Mouse (Mus musculus) hindbrain, embryonic 14.5 days (tissue): ENCODE data around the gene Slmap. TPM values are rescaled to one million over a fixed set of nuclear protein-coding genes. Genes with fewer than 3 reads are reported as not detected.

Experiments
- ATAC-seq: fragments of 200-750 bp; cut with Nextera tagmentation; 2 replicates; pipeline ENCODE4 v1.8.0; 2017; ENCODE audit warnings: moderate number of reproducible peaks, mild to moderate bottlenecking, moderate TSS enrichment, moderate library complexity; ENCODE audit not compliant: low FRiP score
- DNase-seq: peaks from one replicate; pipeline ENCODE4 v3.0.0-alpha.2; 2015; ENCODE audit warnings: low spot score
- H3K27ac ChIP-seq: fragments of 300-500 bp; sonication (generic); 2 replicates; pipeline ENCODE4 v1.5.1; 2014; ENCODE audit warnings: mild to moderate bottlenecking, moderate library complexity
- H3K27me3 ChIP-seq: fragments of 300-500 bp; sonication (generic); 2 replicates; pipeline ENCODE4 v1.6.1; 2014; ENCODE audit warnings: mild to moderate bottlenecking, low read length, mixed read lengths; ENCODE audit not compliant: control insufficient read depth, insufficient read depth
- H3K36me3 ChIP-seq: fragments of 300-500 bp; sonication (generic); replicated peaks from 2 replicates; pipeline ENCODE4 v1.6.1; 2014; ENCODE audit not compliant: control insufficient read depth, insufficient read depth
- H3K4me1 ChIP-seq: fragments of 300-500 bp; sonication (generic); replicated peaks from 2 replicates; pipeline ENCODE4 v1.6.1; 2014; ENCODE audit warnings: antibody characterized with exemption, low read length, mixed read lengths; ENCODE audit not compliant: control insufficient read depth, insufficient read depth
- H3K4me2 ChIP-seq: fragments of 300-500 bp; sonication (generic); replicated peaks from 2 replicates; pipeline ENCODE4 v1.6.1; 2014; ENCODE audit warnings: mild to moderate bottlenecking, moderate library complexity
- H3K4me3 ChIP-seq: fragments of 300-500 bp; sonication (generic); replicated peaks from 2 replicates; pipeline ENCODE4 v1.5.1; 2014; ENCODE audit warnings: mild to moderate bottlenecking, low read length
- H3K9ac ChIP-seq: fragments of 300-500 bp; sonication (generic); 2 replicates; pipeline ENCODE4 v1.6.1; 2014
- H3K9me3 ChIP-seq: fragments of 300-500 bp; sonication (generic); 2 replicates; pipeline ENCODE4 v1.6.1; 2016; ENCODE audit warnings: low read length; ENCODE audit not compliant: control insufficient read depth
- WGBS: fragments of 180-500 bp; shearing (Covaris S2); extraction: QIAGEN DNeasy Blood & Tissue Kit; methylation state at CpG from one replicate; pipeline ENCODE4 v1.1.7; 2014; 5-methylcytosine and 5-hydroxymethylcytosine counted together
- polyA plus RNA-seq: library from polyadenylated mRNA; unstranded; fragments of >200 nt; fragmentation: Nextera tagmentation; extraction: Ambion mirVana; gene quantifications from 2 replicates; pipeline ENCODE4 v1.2.1, GENCODE M21; 2014

Gene Slmap
- polyA plus RNA-seq, 1 experiment from 2014 or later = 19.6 TPM

DNA sequence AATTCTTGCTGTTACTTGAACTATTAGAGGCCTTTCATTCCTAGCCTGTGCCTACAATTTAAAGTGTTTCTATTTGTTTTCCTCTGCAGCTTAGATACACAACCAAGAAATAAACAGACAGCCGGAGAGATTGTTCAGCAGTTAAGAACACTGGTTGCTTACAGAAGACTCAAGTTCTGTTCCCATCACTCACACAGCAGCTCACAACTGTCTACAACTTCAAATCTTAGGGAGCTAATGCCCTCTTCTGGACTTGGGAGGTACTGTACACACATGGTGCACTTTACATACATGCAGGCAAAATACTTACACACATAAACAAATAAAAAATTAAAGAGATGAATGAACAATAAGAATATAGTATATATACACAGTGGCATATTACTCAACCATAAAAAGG is 39.7 kb downstream of the Slmap start:
- no peak overlapping the region for H3K4me2 ChIP-seq
- no peak overlapping the region for H3K9ac ChIP-seq
- no peaks in the 10 kb centered on the region for H3K36me3 ChIP-seq
- ATAC-seq (no peak), DNase-seq (no peak)
- WGBS = 100% methylated on average over 1 of the region's 1 CpGs
- no peaks in the 10 kb centered on the region for H3K27me3 ChIP-seq
- H3K4me3 ChIP-seq = no peak overlapping the region
- H3K27ac ChIP-seq = no peak overlapping the region
- no peaks in the 10 kb centered on the region for H3K4me1 ChIP-seq
- no peaks in the 10 kb centered on the region for H3K9me3 ChIP-seq

DNA sequence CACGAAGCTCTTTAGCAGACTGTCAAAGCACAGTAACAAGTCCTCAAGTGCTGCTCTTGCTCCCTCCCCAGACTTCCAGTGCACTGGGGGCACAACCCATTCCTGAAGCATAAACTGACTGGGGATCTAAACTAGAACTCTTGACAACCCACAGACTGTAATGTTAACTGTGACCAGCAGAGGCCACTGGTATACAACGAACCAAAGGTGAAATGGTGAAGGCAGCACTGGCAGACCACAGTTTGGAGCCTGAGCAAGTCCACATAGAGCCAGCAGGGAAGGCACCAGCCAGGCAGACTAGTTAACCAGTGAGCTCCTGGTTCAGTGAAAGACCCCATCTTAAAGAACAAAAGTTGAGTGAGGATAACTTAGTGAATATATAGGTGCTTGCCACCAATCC is 43.6 kb downstream of the Slmap start:
- Histone ChIP-seq H3K4me3 (no peak overlapping the region), H3K4me2 (no peak overlapping the region), H3K9ac (no peak overlapping the region), H3K27ac (no peak overlapping the region), H3K9me3 (no peaks in the 10 kb centered on the region), H3K27me3 (no peaks in the 10 kb centered on the region), H3K4me1 (0 out of 2 replicates have a peak, but pooled peaks cover 4% of the 10 kb centered on the region), H3K36me3 (no peaks in the 10 kb centered on the region)
- ATAC-seq = no peak
- peak; percentile 75 for DNase-seq
- 40% methylated on average over 2 of the region's 2 CpGs for WGBS

DNA sequence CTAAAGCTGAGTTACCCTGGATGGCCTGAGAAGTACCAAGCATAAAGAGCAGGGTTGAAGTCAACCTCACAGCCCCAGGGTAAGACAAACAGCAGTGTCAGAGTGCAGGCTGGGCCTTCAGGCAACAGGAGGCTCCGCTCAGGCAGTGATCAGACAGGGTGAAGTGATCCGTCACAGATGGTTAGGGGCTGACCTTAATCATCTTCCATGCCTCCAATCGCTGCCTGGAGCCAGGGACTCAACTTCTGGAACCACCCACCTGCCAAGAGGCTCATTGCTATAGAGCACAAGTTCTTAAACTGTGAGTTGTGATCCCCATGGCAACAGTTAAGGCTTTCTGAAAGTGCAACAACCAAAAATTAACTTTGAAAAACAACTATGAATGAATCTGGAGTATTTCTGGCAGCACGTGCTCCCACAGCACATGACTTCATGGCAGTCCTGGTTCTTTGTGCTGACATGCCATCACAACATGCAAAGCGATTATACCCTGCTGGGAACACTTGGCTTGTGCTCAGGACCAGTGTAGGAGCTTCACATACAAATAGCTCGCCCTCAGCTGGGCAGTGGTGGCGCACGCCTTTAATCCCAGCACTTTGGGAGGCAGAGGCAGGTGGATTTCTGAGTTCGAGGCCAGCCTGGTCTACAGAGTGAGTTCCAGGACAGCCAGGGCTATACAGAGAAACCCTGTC is 46.3 kb downstream of the Slmap start:
- ATAC-seq (no peak; the same call in 1 of the 2 replicates), DNase-seq (no peak)
- Histone ChIP-seq H3K4me2 (no peak overlapping the region), H3K36me3 (no peaks in the 10 kb centered on the region), H3K27ac (no peak overlapping the region), H3K27me3 (no peaks in the 10 kb centered on the region), H3K4me3 (no peak overlapping the region), H3K4me1 (0 out of 2 replicates have a peak, but pooled peaks cover 4% of the 10 kb centered on the region), H3K9me3 (no peaks in the 10 kb centered on the region), H3K9ac (no peak overlapping the region)
- WGBS = 46% methylated on average over 9 of the region's 9 CpGs

DNA sequence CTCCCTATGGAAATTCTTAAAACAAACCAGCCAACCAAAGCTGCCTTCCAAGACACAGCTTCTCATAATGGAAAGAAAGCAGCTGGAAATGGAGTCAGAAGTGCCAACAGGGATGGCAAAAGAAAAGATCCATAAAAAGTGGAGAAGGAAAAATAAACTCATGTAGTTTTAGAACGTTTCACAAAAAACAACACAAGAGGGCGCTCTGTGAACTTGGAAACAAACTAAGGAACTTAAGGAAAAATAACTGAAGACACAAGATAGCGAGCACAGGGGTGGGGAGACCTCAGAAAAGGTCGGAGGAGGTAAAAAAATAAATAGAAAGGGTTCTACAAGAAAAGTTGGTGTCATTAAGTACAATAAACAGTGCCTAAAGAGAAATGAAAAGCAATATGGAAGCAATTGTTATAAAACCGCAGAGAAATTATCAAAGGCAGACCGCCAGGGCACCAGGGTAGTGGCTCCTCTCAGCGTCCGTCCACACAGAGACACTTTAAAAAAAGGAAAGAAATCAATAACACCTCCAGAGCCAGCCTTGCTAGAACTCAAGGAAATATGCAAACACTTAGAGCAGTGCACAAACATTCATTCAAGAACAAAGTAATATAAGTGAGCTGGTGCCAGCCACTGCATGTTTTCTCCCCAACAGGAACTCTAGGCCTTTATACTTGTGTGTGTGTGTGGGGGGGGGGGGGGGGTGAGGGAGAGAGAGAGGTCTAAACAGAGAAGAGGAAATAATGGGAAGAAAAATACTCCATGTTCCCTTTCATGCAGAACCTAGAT is 48.1 kb downstream of the Slmap start:
- no peak overlapping the region for H3K9ac ChIP-seq

DNA sequence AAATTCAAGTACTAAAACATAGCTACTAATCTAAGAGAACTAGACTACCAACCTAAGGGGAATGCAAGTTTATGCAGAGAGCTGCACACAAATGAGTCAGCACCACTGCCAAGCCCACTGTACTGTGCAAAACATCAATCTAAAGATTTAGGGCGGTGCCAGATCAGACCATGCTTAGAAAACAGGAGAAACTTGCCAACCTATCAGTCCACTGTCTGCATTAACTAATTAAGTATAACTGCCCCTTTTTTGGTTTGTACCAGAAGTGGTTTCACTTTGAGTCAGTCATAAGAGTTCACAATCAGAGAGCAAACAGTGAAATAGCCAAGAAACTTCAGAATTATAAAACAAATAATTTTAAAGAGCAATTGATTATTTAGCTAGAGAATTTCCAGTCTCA is 53.3 kb downstream of the Slmap start:
- WGBS = 95% methylated on average over 1 of the region's 1 CpGs
- DNase-seq = no peak
- no peaks in the 10 kb centered on the region for H3K9me3 ChIP-seq
- H3K4me3 ChIP-seq = no peak overlapping the region
- no peak overlapping the region for H3K4me2 ChIP-seq
- ATAC-seq = no peak
- no peak overlapping the region for H3K27ac ChIP-seq
- H3K27me3 ChIP-seq = no peaks in the 10 kb centered on the region
- no peak overlapping the region for H3K9ac ChIP-seq
- H3K4me1 ChIP-seq = no peaks in the 10 kb centered on the region
- no peaks in the 10 kb centered on the region for H3K36me3 ChIP-seq

More for the DNA sequence above, 48.1 kb downstream of the Slmap start:
- no peak for ATAC-seq
- Histone ChIP-seq H3K4me2 (no peak overlapping the region), H3K4me3 (no peak overlapping the region), H3K27me3 (no peaks in the 10 kb centered on the region), H3K9me3 (no peaks in the 10 kb centered on the region), H3K4me1 (0 out of 2 replicates have a peak, but pooled peaks cover 4% of the 10 kb centered on the region), H3K36me3 (no peaks in the 10 kb centered on the region), H3K27ac (no peak overlapping the region)
- peak; percentile 65 for DNase-seq
- WGBS = 51% methylated on average over 8 of the region's 8 CpGs

DNA sequence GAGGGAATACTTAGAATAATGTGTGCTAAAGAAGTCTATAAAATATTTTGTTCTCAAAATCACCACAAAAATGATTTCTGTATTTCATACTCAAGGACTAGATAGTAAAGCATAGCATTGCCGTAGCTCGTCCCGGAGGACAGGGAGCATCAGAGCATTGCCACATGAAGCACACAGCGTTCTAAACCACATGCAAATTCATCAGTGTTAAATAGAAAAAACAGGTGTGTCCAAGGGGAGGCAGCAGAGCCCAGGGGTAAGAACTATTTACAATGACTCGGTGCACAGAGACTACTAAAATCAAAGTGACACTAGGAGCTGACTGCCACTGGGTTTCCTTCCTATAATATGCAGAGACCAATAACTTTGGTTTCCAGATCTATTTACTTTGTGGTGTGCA is 57.0 kb downstream of the Slmap start:
- no peak for ATAC-seq
- WGBS = 93% methylated on average over 5 of the region's 5 CpGs
- no peak overlapping the region for H3K4me2 ChIP-seq
- no peaks in the 10 kb centered on the region for H3K9me3 ChIP-seq
- no peak overlapping the region for H3K9ac ChIP-seq
- DNase-seq = no peak
- H3K27ac ChIP-seq = no peak overlapping the region
- H3K4me3 ChIP-seq = no peak overlapping the region
- no peaks in the 10 kb centered on the region for H3K27me3 ChIP-seq
- no peaks in the 10 kb centered on the region for H3K36me3 ChIP-seq
- H3K4me1 ChIP-seq = no peaks in the 10 kb centered on the region

DNA sequence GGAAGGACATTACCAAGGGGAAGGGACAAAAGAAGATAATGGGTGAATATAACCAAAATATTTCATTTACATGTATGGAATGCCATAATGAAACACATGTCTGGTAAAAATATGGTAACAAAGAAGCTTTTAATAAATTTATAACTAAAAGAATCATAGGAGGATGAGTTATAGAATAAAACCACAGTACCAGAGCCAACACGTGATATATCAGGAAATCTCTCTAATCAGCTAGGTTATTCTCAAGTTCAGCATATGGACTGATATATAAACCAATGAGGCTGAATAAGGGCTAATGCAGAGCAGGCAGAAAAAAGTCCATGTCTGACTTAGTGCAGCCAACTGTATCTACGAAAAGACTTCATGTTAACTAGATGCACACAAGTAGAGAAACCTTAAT is 58.3 kb downstream of the Slmap start:
- Histone ChIP-seq H3K9me3 (no peaks in the 10 kb centered on the region), H3K27ac (no peak overlapping the region), H3K9ac (no peak overlapping the region), H3K4me1 (no peaks in the 10 kb centered on the region), H3K4me3 (no peak overlapping the region), H3K36me3 (no peaks in the 10 kb centered on the region), H3K4me2 (no peak overlapping the region), H3K27me3 (no peaks in the 10 kb centered on the region)
- no peak for DNase-seq
- no peak for ATAC-seq
- WGBS = 93% methylated on average over 2 of the region's 2 CpGs

DNA sequence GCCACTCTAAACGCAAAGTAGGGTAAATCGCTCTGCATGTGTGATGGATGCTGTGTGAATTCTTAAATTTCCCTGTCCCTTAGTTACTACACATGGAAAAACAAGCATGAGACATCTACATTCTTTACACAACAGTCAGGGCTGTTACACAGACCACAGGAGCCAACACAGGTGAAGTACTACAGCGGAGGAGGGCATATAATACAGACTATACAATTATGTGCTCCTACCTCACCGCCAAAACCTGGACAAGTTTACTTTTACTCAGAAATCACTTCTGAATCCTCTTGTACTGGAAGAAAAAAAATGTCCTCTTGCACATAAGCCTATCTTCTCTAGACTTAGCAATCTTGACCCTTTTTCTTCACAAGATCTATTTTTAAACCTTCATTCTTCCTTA is 66.8 kb downstream of the Slmap start:
- H3K27ac ChIP-seq = no peak overlapping the region
- ATAC-seq (no peak), DNase-seq (no peak)
- peaks cover 5% of the 10 kb centered on the region for H3K36me3 ChIP-seq
- no peak overlapping the region for H3K4me2 ChIP-seq
- no peak overlapping the region for H3K4me3 ChIP-seq
- WGBS = 91% methylated on average over 4 of the region's 4 CpGs
- no peaks in the 10 kb centered on the region for H3K4me1 ChIP-seq
- no peaks in the 10 kb centered on the region for H3K27me3 ChIP-seq
- H3K9ac ChIP-seq = no peak overlapping the region
- no peaks in the 10 kb centered on the region for H3K9me3 ChIP-seq

DNA sequence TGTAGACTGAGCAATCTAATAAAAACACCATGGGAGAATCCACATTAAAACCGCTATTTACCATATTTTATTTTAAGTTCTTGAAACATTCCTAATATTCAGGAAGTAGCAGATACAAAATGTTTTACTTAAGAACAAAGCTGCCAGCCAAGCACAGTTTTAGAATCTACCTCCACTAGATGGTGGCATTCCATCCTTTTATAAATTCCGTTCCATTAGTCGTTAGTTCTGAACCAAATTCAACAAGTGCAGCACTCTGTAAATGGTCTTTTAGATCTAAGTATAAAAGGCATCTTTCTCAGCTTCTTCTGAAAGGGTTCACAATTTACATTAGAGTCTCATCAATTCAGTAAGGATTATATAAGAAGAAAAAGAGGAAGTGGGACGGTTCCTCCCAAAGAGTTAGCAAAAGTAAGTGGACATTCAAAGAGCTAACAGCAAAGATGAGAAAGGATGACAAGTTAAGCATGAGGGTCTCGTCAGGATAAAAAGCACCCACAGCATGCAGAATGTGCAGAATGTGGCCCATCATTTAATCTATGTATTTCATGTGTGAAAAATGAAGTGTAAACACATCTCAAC is 68.1 kb downstream of the Slmap start:
- no peak overlapping the region for H3K4me2 ChIP-seq
- no peak overlapping the region for H3K4me3 ChIP-seq
- no peaks in the 10 kb centered on the region for H3K9me3 ChIP-seq
- 78% methylated on average over 5 of the region's 5 CpGs for WGBS
- no peaks in the 10 kb centered on the region for H3K4me1 ChIP-seq
- no peak for ATAC-seq
- DNase-seq = no peak
- H3K36me3 ChIP-seq = peaks cover 17% of the 10 kb centered on the region
- H3K9ac ChIP-seq = no peak overlapping the region
- no peak overlapping the region for H3K27ac ChIP-seq
- H3K27me3 ChIP-seq = no peaks in the 10 kb centered on the region
